25 mouse cellular contexts compared by ENCODE assay signal in genomic region chr11:71285193-71285592, GRCm38 (mm10). TPM values are rescaled to one million over a fixed set of nuclear protein-coding genes. Genes with fewer than 3 reads are reported as not detected.
DNase-seq lines count a peak whose midpoint lies in the region; ATAC-seq and TF ChIP-seq lines count a peak whose summit lies in the region.
"Had no signal": no experiment of that assay in that cellular context is flagged by ENCODE, and none has a peak within 500 bp of the region (broad histone marks: within the 10 kb centered on the region; RNA-seq: fewer than 3 reads in every experiment).

No protein-coding gene starts in this region.

- H3K4me1 ChIP-seq in embryonic facial prominence, embryonic 14.5 days (ENCODE audit: control insufficient read depth, insufficient read depth, low read length): no peaks in the 10 kb centered on the region
- no peaks in the 10 kb centered on the region for H3K4me1 ChIP-seq in embryonic facial prominence, embryonic 10.5 days
- no peaks in the 10 kb centered on the region for H3K4me1 ChIP-seq in lung, embryonic 14.5 days (ENCODE audit: insufficient read depth)
- H3K4me1 ChIP-seq in lung, postnatal 0 days (ENCODE audit: insufficient read depth, low read depth, low read length): no peaks in the 10 kb centered on the region
- H3K4me1 ChIP-seq: forebrain, embryonic 12.5 days; hindbrain, embryonic 12.5 days; midbrain, embryonic 15.5 days had no signal

- H3K9me3 ChIP-seq in embryonic facial prominence, embryonic 14.5 days (ENCODE audit: control insufficient read depth, low read length): no peaks in the 10 kb centered on the region
- H3K9me3 ChIP-seq in embryonic facial prominence, embryonic 10.5 days: no peaks in the 10 kb centered on the region
- H3K9me3 ChIP-seq in lung, embryonic 14.5 days (ENCODE audit: low read depth, low read length): no peaks in the 10 kb centered on the region
- H3K9me3 ChIP-seq in lung, postnatal 0 days (ENCODE audit: low read length): no peaks in the 10 kb centered on the region
- H3K9me3 ChIP-seq: forebrain, embryonic 12.5 days; G1E; hindbrain, embryonic 12.5 days; midbrain, embryonic 15.5 days had no signal

- no peak overlapping the region for H3K4me3 ChIP-seq in embryonic facial prominence, embryonic 14.5 days (ENCODE audit: low read depth, low read length)
- H3K4me3 ChIP-seq in embryonic facial prominence, embryonic 10.5 days: no peak overlapping the region
- H3K4me3 ChIP-seq in lung, embryonic 14.5 days (ENCODE audit: low read depth, low read length): no peak overlapping the region
- H3K4me3 ChIP-seq in lung, postnatal 0 days (ENCODE audit: low read depth, low read length): no peak overlapping the region
- H3K4me3 ChIP-seq: forebrain, embryonic 12.5 days; heart, adult 2 months; hindbrain, embryonic 12.5 days; left cerebral cortex, adult 2 months; midbrain, embryonic 15.5 days had no signal

- no peak for TF ChIP-seq EP300 in lung, postnatal 0 days (IDR thresholded peaks at IDR 0.05)

- H3K9ac ChIP-seq in embryonic facial prominence, embryonic 14.5 days (ENCODE audit: low read depth, low read length): no peak overlapping the region
- no peak overlapping the region for H3K9ac ChIP-seq in lung, embryonic 14.5 days
- no peak overlapping the region for H3K9ac ChIP-seq in lung, postnatal 0 days (replicated peaks; ENCODE audit: low read depth)
- H3K9ac ChIP-seq: forebrain, embryonic 12.5 days; hindbrain, embryonic 12.5 days; midbrain, embryonic 15.5 days had no signal

- peak; percentile 25 for DNase-seq in embryonic facial prominence, embryonic 14.5 days (ENCODE audit: low spot score)
- DNase-seq in embryonic facial prominence, embryonic 10.5 days (ENCODE audit: low spot score): no peak
- peak; percentile 3 for DNase-seq in lung, embryonic 14.5 days
- DNase-seq in lung, postnatal 0 days (ENCODE audit: low spot score): no peak
- peak; percentile 25 for DNase-seq in skeletal muscle tissue, adult 2 months (ENCODE audit: low read depth, low spot score)
- DNase-seq in spleen, postnatal 4 days (ENCODE audit: low spot score in 2 of 2): no peak
- DNase-seq in thymus, postnatal 4 days: no peak
- DNase-seq: adrenal gland, postnatal 36 days; cerebellum, postnatal 10 days; kidney, adult 18-20 months; left cerebral cortex, postnatal 4 days; retina, postnatal 1 day; thymus, postnatal 25 days had no signal

- H3K4me2 ChIP-seq in embryonic facial prominence, embryonic 14.5 days (ENCODE audit: low read depth, low read length): no peak overlapping the region
- no peak overlapping the region for H3K4me2 ChIP-seq in lung, embryonic 14.5 days
- no peak overlapping the region for H3K4me2 ChIP-seq in lung, postnatal 0 days (replicated peaks; ENCODE audit: low read depth, low read length)
- H3K4me2 ChIP-seq: forebrain, embryonic 12.5 days; hindbrain, embryonic 12.5 days; liver, embryonic 11.5 days; midbrain, embryonic 15.5 days had no signal

- H3K36me3 ChIP-seq in embryonic facial prominence, embryonic 14.5 days (ENCODE audit: control insufficient read depth, insufficient read depth, low read length): no peaks in the 10 kb centered on the region
- H3K36me3 ChIP-seq in embryonic facial prominence, embryonic 10.5 days (replicated peaks): no peaks in the 10 kb centered on the region
- no peaks in the 10 kb centered on the region for H3K36me3 ChIP-seq in lung, embryonic 14.5 days (ENCODE audit: insufficient read depth)
- no peaks in the 10 kb centered on the region for H3K36me3 ChIP-seq in lung, postnatal 0 days (ENCODE audit: insufficient read depth, low read length)
- H3K36me3 ChIP-seq: forebrain, embryonic 12.5 days; G1E; hindbrain, embryonic 12.5 days; midbrain, embryonic 15.5 days had no signal

- no peak overlapping the region for H3K27ac ChIP-seq in embryonic facial prominence, embryonic 14.5 days (replicated peaks; ENCODE audit: low read depth, low read length)
- no peak overlapping the region for H3K27ac ChIP-seq in embryonic facial prominence, embryonic 10.5 days (replicated peaks)
- no peak overlapping the region for H3K27ac ChIP-seq in lung, embryonic 14.5 days (ENCODE audit: low read depth)
- no peak overlapping the region for H3K27ac ChIP-seq in lung, postnatal 0 days (ENCODE audit: low read length)
- H3K27ac ChIP-seq: forebrain, embryonic 12.5 days; heart, adult 2 months; hindbrain, embryonic 12.5 days; kidney, postnatal 0 days; left cerebral cortex, adult 2 months; midbrain, embryonic 15.5 days had no signal

- 44% methylated on average over 2 of the region's 2 CpGs for WGBS in embryonic facial prominence, embryonic 14.5 days
- WGBS in embryonic facial prominence, embryonic 10.5 days: 81% methylated on average over 2 of the region's 2 CpGs
- 81% methylated on average over 2 of the region's 2 CpGs for WGBS in lung, embryonic 14.5 days
- 49% methylated on average over 2 of the region's 2 CpGs for WGBS in lung, postnatal 0 days

- TF ChIP-seq CTCF in lung, embryonic 14.5 days (IDR thresholded peaks at IDR 0.05; ENCODE audit: low read depth): no peak
- TF ChIP-seq CTCF in lung, postnatal 0 days (IDR thresholded peaks at IDR 0.05): no peak

- no peaks in the 10 kb centered on the region for H3K27me3 ChIP-seq in embryonic facial prominence, embryonic 14.5 days (replicated peaks; ENCODE audit: control insufficient read depth, insufficient read depth, low read length)
- H3K27me3 ChIP-seq in embryonic facial prominence, embryonic 10.5 days (replicated peaks; ENCODE audit: low read depth, poor library complexity, severe bottlenecking): no peaks in the 10 kb centered on the region
- H3K27me3 ChIP-seq in lung, embryonic 14.5 days (ENCODE audit: insufficient read depth, low read length): no peaks in the 10 kb centered on the region
- no peaks in the 10 kb centered on the region for H3K27me3 ChIP-seq in lung, postnatal 0 days (replicated peaks; ENCODE audit: insufficient read depth, low read length)
- H3K27me3 ChIP-seq: forebrain, embryonic 12.5 days; hindbrain, embryonic 12.5 days; midbrain, embryonic 15.5 days had no signal

- ATAC-seq in embryonic facial prominence, embryonic 14.5 days (ENCODE audit: low read depth): no peak
- no peak for ATAC-seq in lung, embryonic 14.5 days (ENCODE audit: insufficient read depth)
- no peak for ATAC-seq in lung, postnatal 0 days
- peak; percentile 91 for ATAC-seq in granulocyte monocyte progenitor cell, adult 5-6 weeks (replicated peaks; ENCODE audit: poor library complexity, severe bottlenecking)
- ATAC-seq: activated CD4-positive, CD25-positive, alpha-beta regulatory T cell, adult 4 months; CD4-positive, CD25-positive, alpha-beta regulatory T cell, adult 4 months; midbrain, embryonic 15.5 days had no signal

RNA-seq across cellular contexts. Expression of gene Nlrp1b, which starts 54.7 kb away (rescaled TPM):
- 0.04 and 0.08 TPM in 2 replicates for polyA plus RNA-seq in embryonic facial prominence, embryonic 14.5 days (2014; fragmentation: Nextera tagmentation; extraction: Ambion mirVana)
- polyA plus RNA-seq in embryonic facial prominence, embryonic 10.5 days (2016; fragmentation: Nextera tagmentation; extraction: Ambion mirVana): not detected in 2 replicates
- 0.05 TPM in 2 replicates for polyA plus RNA-seq in lung, embryonic 14.5 days (2014; fragmentation: Nextera tagmentation; extraction: Ambion mirVana)
- 0.08 and 0.14 TPM in 2 replicates for polyA plus RNA-seq in lung, postnatal 0 days (2015; fragmentation: Nextera tagmentation; extraction: Ambion mirVana)
- 0.43 TPM in 1 of 2 replicates, not detected in the other for total RNA-seq in granulocyte monocyte progenitor cell, adult 5-6 weeks (2014; fragmentation: Nextera tagmentation)
- 0.57 and 0.99 TPM in 2 replicates for total RNA-seq in granulocyte monocyte progenitor cell, adult 5-6 weeks (2017)
- total RNA-seq: megakaryocyte-erythroid progenitor cell, adult 5-6 weeks had no signal
- polyA plus RNA-seq: forebrain, embryonic 12.5 days; G1E; hindbrain, embryonic 12.5 days; kidney, postnatal 0 days; midbrain, embryonic 15.5 days had no signal

Comparison
In these comparisons a context has a peak if more than half of its experiments do, and no peak if none do; other contexts are left out.
1. DNase-seq: peak in embryonic facial prominence, embryonic 14.5 days (single experiment), lung, embryonic 14.5 days (single experiment) and skeletal muscle tissue, adult 2 months (single experiment); none in embryonic facial prominence, embryonic 10.5 days (single experiment), lung, postnatal 0 days (single experiment), spleen, postnatal 4 days (0 of 2) and thymus, postnatal 4 days (single experiment).